Mouse (Mus musculus) ES-E14 (cell line): ENCODE measurements around the gene Gm44502.

Source experiments
- CHD2 ChIP-seq: IDR thresholded peaks from 2 replicates; pipeline ENCODE4 v1.6.1; 2014; ENCODE audit warnings: mild to moderate bottlenecking, low read depth, low read length, inconsistent platforms
- ZNF384 ChIP-seq: IDR thresholded peaks from 2 replicates; pipeline ENCODE4 v1.6.1; 2012; ENCODE audit warnings: low read depth, low read length, inconsistent platforms

- TF ChIP-seq ZNF384 = no peak
- no peak for TF ChIP-seq CHD2
These were observed 57.4 kb downstream of the Gm44502 start for GRCm38 (mm10) chr15:89372068-89372467.
